Mouse (Mus musculus) intestine, embryonic 16.5 days (tissue): ENCODE results near the gene Naa50. TPM values are rescaled to one million over a fixed set of nuclear protein-coding genes. Genes with fewer than 3 reads are reported as not detected.

ENCODE experiments used
- ATAC-seq: fragments of 200-750 bp; cut with Nextera tagmentation; 2 replicates; pipeline ENCODE4 v1.8.0; 2017; ENCODE audit warnings: moderate TSS enrichment, moderate library complexity
- H3K27ac ChIP-seq: fragments of 300-500 bp; sonication (generic); 2 replicates; pipeline ENCODE4 v1.5.1; 2014; ENCODE audit warnings: mild to moderate bottlenecking, low read length
- H3K27me3 ChIP-seq: fragments of 300-500 bp; sonication (generic); replicated peaks from 2 replicates; pipeline ENCODE4 v1.6.1; 2014; ENCODE audit warnings: low read length, control low read depth, mixed read lengths; ENCODE audit not compliant: control insufficient read depth, insufficient read depth
- H3K36me3 ChIP-seq: fragments of 300-500 bp; sonication (generic); 2 replicates; pipeline ENCODE4 v1.6.1; 2014; ENCODE audit warnings: low read length, control low read depth; ENCODE audit not compliant: control insufficient read depth, insufficient read depth
- H3K4me1 ChIP-seq: fragments of 300-500 bp; sonication (generic); 2 replicates; pipeline ENCODE4 v1.6.1; 2014; ENCODE audit warnings: low read length, control low read depth, mixed read lengths; ENCODE audit not compliant: control insufficient read depth, insufficient read depth
- H3K4me2 ChIP-seq: fragments of 300-500 bp; sonication (generic); 2 replicates; pipeline ENCODE4 v1.6.1; 2014; ENCODE audit warnings: low read depth, low read length, control low read depth
- H3K4me3 ChIP-seq: fragments of 300-500 bp; sonication (generic); 2 replicates; pipeline ENCODE4 v1.5.1; 2014; ENCODE audit warnings: mild to moderate bottlenecking, low read length
- H3K9ac ChIP-seq: fragments of 300-500 bp; sonication (generic); 2 replicates; pipeline ENCODE4 v1.6.1; 2014; ENCODE audit warnings: low read depth, low read length
- H3K9me3 ChIP-seq: fragments of 300-500 bp; sonication (generic); 2 replicates; pipeline ENCODE4 v1.6.1; 2016; ENCODE audit warnings: low read length, control low read depth; ENCODE audit not compliant: control insufficient read depth
- WGBS: fragments of 180-500 bp; shearing (Covaris S2); extraction: QIAGEN DNeasy Blood & Tissue Kit; methylation state at CpG from one replicate; pipeline ENCODE4 v1.1.7; 2014; 5-methylcytosine and 5-hydroxymethylcytosine counted together
- polyA plus RNA-seq: library from polyadenylated mRNA; unstranded; fragments of >200 nt; fragmentation: Nextera tagmentation; extraction: Ambion mirVana; gene quantifications from 2 replicates; pipeline ENCODE4 v1.2.1, GENCODE M21; 2015

The Naa50 gene
- polyA plus RNA-seq, 1 experiment from 2014 or later, result 82.6 TPM

DNA sequence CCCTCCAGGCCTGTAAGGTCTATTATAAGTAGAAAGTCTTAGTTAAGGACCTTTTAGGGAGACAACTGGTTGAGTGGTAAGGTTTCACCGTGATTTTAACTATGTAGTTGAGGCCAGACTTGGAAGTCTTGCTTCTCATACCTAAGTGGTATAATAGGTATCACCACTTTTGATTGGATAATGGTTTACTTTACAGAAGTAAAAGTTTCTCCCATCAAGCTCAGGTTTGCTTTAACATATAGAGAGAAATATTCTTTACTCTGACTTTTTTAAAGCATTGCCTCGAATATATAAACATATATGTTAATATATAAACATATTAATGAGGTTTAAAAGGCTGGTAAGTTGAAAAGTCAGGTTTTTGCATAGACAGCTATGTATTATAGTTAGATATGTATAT lies 24.2 kb downstream of the Naa50 start:
- no peaks in the 10 kb centered on the region for H3K27me3 ChIP-seq
- ATAC-seq, result no peak
- 84% methylated on average over 2 of the region's 2 CpGs for WGBS

DNA sequence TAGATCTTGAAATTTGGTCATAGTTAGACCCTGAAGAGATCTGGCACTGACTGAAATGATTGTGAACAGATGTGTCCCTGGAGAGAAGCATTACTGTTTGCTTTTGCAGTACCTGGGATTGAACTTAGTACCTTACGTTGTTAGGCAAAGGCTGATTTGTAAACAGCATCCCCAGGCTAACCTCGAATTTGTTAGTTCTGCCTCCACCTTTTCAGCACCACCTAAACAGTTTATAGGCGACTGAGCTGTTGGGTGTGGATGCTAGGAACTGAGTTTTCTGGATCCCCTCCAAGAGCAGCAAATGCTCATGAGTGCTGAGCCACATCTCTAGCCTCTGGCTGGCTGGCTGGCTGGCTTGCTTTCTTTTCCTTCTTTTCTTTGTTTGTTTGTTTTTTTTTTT lies 25.6 kb downstream of the Naa50 start:
- Histone ChIP-seq H3K4me2 (no peak overlapping the region), H3K27me3 (no peaks in the 10 kb centered on the region), H3K4me1 (no peaks in the 10 kb centered on the region), H3K9ac (no peak overlapping the region), H3K4me3 (no peak overlapping the region), H3K27ac (no peak overlapping the region), H3K36me3 (no peaks in the 10 kb centered on the region), H3K9me3 (no peaks in the 10 kb centered on the region)
- WGBS, result 43% methylated on average over 3 of the region's 3 CpGs
- ATAC-seq, result 0 out of 2 replicates have a peak, but pooled peaks have one; percentile 16

More for the DNA sequence above, 24.2 kb downstream of the Naa50 start:
- 0 out of 2 replicates have a peak, but pooled peaks cover 3% of the 10 kb centered on the region for H3K36me3 ChIP-seq
- no peaks in the 10 kb centered on the region for H3K4me1 ChIP-seq
- H3K9me3 ChIP-seq, result no peaks in the 10 kb centered on the region
- no peak overlapping the region for H3K4me3 ChIP-seq
- no peak overlapping the region for H3K9ac ChIP-seq
- H3K27ac ChIP-seq, result no peak overlapping the region
- H3K4me2 ChIP-seq, result no peak overlapping the region

DNA sequence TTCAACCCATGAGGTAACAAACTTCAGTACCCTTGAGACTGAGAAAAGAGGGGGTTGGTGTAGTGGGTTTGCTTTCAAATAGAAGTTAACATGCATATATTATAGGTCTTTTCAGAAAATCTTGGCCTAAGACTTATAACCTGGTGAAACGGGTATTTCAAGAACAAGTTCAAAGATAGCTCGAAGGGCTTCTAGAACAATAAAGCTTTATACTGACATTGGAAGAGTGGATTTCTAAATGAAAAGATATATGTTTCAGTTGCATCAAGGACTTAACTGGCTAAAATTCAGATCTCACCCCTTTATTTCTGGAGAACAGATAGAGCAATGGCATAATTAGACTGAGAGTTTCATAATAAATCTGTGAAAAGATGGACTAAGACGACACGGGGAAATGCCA lies 29.4 kb downstream of the Naa50 start:
- no peak for ATAC-seq
- WGBS, result 79% methylated on average over 4 of the region's 4 CpGs
- H3K9me3 ChIP-seq, result no peaks in the 10 kb centered on the region
- no peak overlapping the region for H3K4me2 ChIP-seq
- H3K27me3 ChIP-seq, result no peaks in the 10 kb centered on the region
- no peak overlapping the region for H3K27ac ChIP-seq
- no peaks in the 10 kb centered on the region for H3K36me3 ChIP-seq
- H3K4me3 ChIP-seq, result no peak overlapping the region
- H3K4me1 ChIP-seq, result 0 out of 2 replicates have a peak, but pooled peaks cover 4% of the 10 kb centered on the region
- no peak overlapping the region for H3K9ac ChIP-seq

DNA sequence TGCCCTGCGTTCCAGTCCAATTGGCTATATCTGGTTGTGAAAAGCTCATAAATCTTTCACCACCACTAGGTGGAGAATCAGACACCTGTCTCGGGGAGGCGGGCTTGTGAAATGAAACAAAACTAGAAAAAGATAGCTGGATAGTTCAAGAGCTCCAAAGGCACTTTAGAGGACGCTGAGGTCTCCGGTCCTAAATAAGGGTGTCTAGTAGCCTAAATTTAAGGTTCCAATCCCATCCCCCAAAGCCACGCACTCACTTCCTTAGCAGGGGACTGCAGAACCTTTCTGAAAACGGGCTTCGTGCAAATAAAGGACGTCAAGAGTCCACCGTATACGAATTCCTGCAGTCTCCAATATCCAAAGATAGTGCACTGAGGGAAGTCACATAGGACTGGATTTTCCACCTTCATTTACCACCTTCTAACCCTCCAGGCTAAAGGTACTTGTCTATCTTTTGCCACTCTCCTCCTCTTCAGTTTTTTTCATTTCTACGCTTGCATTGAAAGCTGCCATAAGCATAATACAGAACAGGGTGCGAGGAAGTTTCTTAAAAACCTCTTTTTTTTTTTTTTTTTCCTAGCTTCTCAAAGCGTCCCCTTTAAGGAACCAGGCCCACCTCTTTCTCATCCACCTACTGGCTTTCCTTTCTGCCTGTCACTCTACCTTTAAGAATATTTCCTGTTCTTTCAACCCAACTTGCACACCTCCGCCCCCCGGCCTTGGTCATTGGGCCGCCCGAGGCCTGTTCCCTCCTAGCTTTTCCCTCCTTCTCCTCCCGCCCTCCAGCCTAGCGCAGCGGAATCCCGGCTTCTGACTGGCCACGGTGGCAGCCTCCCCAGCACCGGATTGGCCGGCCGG lies 32.9 kb downstream of the Naa50 start:
- Histone ChIP-seq H3K4me1 (peaks cover 15% of the 10 kb centered on the region), H3K27ac (peak overlapping the region; percentile 97), H3K4me3 (peak overlapping the region; percentile 88), H3K9me3 (no peaks in the 10 kb centered on the region), H3K27me3 (no peaks in the 10 kb centered on the region), H3K9ac (peak overlapping the region; percentile 73), H3K4me2 (peak overlapping the region; percentile 81), H3K36me3 (no peaks in the 10 kb centered on the region)
- WGBS, result under 1% methylated on average over 26 of the region's 26 CpGs
- ATAC-seq, result peak; percentile 99

DNA sequence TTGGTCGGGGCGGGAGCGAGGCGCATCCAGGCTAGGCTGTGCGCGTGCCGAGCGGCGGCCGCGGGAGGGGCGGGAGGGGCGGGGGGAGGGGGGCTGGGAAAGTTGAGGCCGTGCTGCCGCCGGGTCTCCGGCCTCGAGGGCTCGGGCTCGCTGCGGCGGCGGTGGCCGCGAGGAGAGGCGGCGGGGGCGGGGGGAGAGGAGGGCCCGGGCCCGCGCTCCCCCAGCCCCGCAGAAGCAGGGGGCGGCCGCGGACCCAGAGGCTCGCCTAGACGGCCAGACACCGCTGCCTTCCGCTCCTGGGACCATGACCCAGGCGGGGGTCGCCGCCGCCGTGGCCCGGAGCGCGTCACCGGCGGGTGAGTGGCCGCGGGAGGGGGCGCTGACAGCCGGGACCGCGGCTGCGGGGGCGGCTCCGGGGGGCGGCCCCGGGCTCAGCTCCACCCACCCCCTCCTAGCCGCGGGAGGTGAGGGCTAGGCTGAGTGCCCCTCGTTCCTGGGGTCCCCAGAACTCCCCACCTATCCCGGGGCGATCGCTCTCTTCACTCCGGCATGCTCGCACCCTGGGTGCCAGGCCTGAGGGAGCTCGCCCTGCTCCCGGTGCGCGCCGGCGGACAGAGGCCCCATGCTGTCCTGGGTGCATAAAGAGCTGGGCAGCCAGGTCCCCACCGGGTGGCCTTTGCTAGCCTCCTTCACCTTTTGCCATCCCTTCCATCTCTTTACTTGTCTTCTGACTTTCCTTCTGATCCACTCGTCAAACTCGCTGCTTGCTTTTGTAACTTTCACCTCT lies 33.7 kb downstream of the Naa50 start, which contains the start of gene Usf3:
Gene Usf3 (plus strand): TSS at position 92 of the 787 bp plus-strand sequence.
- peak; percentile 62 for ATAC-seq
- 1% methylated on average over 56 of the region's 77 CpGs for WGBS

DNA sequence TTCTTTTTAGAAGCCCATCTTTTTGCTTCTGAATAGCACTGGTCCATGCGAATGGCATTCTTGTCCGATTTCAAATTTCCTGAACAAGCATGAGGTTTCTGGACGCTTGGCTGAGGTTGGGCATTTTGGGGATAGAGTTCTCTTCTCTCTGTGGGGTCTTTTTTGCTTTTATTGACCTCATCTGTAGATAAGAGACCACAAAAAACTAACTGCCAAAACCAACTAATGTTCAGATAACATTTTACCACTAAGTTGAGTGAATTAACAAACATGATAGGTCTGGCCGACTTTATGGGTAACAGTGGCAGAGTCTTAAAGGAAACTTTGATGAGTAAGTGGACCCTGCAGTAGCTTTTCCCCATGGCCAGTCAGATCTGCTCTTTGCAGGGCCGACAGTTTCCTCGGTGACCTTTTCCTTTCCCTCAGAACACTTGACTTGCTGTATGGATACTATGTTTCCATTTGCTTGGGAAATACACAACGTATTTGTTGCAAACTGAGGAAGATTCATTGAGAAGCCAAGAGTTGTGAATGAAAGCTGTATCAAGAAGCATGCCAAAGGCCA lies 34.4 kb downstream of the Naa50 start:
- Histone ChIP-seq H3K27me3 (no peaks in the 10 kb centered on the region), H3K36me3 (no peaks in the 10 kb centered on the region), H3K27ac (peak overlapping the region; percentile 95), H3K9me3 (no peaks in the 10 kb centered on the region), H3K4me1 (peaks cover 16% of the 10 kb centered on the region), H3K4me3 (peak overlapping the region; percentile 88), H3K4me2 (peak overlapping the region; percentile 49), H3K9ac (peak overlapping the region; percentile 97)
- ATAC-seq, result no peak
- 13% methylated on average over 7 of the region's 7 CpGs for WGBS

More for the DNA sequence above, 33.7 kb downstream of the Naa50 start, which contains the start of gene Usf3:
- Histone ChIP-seq H3K36me3 (no peaks in the 10 kb centered on the region), H3K4me2 (peak within 1 kb of the TSS; percentile 81), H3K9ac (peak within 1 kb of the TSS; percentile 97), H3K27me3 (no peaks in the 10 kb centered on the region), H3K4me3 (peak within 1 kb of the TSS; percentile 88), H3K4me1 (peaks cover 15% of the 10 kb centered on the region), H3K9me3 (no peaks in the 10 kb centered on the region), H3K27ac (peak within 1 kb of the TSS; percentile 97)

DNA sequence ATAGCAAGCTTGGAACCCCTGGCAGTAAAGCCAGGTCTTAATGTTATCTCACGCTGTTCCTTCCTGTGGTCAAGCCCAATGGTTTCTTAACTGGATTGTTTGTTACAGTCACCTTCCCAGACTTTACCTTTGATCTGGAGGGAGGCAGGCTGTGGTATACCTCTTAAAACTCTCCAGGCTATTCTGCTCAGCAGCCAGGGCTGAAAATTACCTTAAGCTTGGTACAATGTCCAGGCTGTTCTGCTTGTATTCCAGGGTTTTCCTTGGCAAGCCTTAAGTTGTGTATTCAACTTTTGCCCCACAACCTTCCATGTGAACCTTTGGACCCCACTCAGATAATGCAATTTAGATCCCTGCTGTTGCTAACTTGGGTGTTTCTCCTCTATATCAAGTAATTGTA lies 35.4 kb downstream of the Naa50 start:
- peak; percentile 6; the same call in 1 of the 2 replicates for ATAC-seq
- H3K27ac ChIP-seq, result peak overlapping the region; percentile 85
- H3K4me2 ChIP-seq, result peak overlapping the region; percentile 37
- H3K9ac ChIP-seq, result peak overlapping the region; percentile 45; the same call in 1 of the 2 replicates
- H3K27me3 ChIP-seq, result no peaks in the 10 kb centered on the region
- no peaks in the 10 kb centered on the region for H3K36me3 ChIP-seq
- H3K9me3 ChIP-seq, result no peaks in the 10 kb centered on the region
- peaks cover 18% of the 10 kb centered on the region for H3K4me1 ChIP-seq
- WGBS, result 55% methylated on average over 1 of the region's 1 CpGs
- peak overlapping the region; percentile 11 for H3K4me3 ChIP-seq

DNA sequence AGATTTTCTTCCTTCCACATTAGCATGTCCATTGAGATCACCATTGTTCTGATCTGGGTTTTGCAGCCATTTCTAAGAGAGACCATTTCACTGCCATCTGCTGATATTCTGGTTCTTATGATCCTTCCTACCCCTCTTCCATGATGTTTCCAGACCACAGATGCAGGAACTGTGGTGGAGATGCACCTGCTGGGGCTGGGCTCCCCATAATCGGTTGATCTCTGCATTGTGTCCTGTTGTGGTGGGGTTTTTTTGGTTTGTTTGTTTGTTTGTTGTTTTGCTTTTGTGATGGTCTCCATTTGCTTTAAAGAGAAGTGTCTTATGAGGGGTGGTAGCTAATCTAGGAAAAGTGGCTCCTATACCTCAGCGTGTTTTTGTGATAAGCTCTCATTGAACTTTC lies 36.9 kb downstream of the Naa50 start:
- H3K9ac ChIP-seq, result no peak overlapping the region
- no peaks in the 10 kb centered on the region for H3K9me3 ChIP-seq
- H3K36me3 ChIP-seq, result 0 out of 2 replicates have a peak, but pooled peaks cover under 1% of the 10 kb centered on the region
- H3K4me3 ChIP-seq, result no peak overlapping the region
- H3K4me2 ChIP-seq, result no peak overlapping the region
- peaks cover 18% of the 10 kb centered on the region for H3K4me1 ChIP-seq
- ATAC-seq, result no peak
- H3K27me3 ChIP-seq, result no peaks in the 10 kb centered on the region
- WGBS, result 100% methylated on average over 2 of the region's 2 CpGs
- no peak overlapping the region for H3K27ac ChIP-seq

DNA sequence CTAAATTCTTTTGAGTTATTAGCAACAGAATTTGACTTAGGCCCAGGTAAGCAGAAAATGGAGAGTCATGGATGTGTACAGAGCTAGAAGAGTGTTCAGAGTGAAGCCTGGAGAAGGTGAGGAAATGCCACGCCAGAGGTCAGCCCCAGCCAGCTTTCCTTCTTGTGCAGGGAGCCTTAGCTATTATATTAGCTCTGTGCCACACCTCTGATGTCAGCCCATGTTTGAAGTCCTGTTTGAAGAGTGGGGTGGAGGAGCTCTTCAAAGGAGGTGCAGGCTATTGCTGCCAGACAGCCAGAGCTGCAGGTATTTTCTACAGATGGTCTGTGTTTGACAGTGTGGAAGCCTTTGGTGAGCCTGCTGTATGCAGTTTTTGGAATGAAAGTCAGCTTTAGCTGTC lies 38.9 kb downstream of the Naa50 start:
- H3K9ac ChIP-seq, result no peak overlapping the region
- 50% methylated on average over 1 of the region's 1 CpGs for WGBS
- peaks cover 14% of the 10 kb centered on the region for H3K4me1 ChIP-seq
- H3K9me3 ChIP-seq, result no peaks in the 10 kb centered on the region
- H3K27ac ChIP-seq, result peak overlapping the region; percentile 28; the same call in 1 of the 2 replicates
- no peak overlapping the region for H3K4me3 ChIP-seq
- H3K27me3 ChIP-seq, result no peaks in the 10 kb centered on the region
- 0 out of 2 replicates have a peak, but pooled peaks cover 3% of the 10 kb centered on the region for H3K36me3 ChIP-seq
- no peak overlapping the region for H3K4me2 ChIP-seq
- ATAC-seq, result peak; percentile 75
